Mouse (Mus musculus) liver, embryonic 11.5 days (tissue): ENCODE measurements around the gene S100a2. TPM values are rescaled to one million over a fixed set of nuclear protein-coding genes. Genes with fewer than 3 reads are reported as not detected.

ENCODE experiments used
- ATAC-seq: fragments of 200-750 bp; cut with Nextera tagmentation; replicated peaks from 2 replicates; pipeline ENCODE4 v1.8.0; 2017; ENCODE audit warnings: moderate number of reproducible peaks, mild to moderate bottlenecking, moderate TSS enrichment, moderate library complexity; ENCODE audit not compliant: low FRiP score
- DNase-seq: peaks from one replicate; pipeline ENCODE4 v3.0.0-alpha.2; 2017; ENCODE audit warnings: low spot score
- H3K27ac ChIP-seq: fragments of 300-500 bp; sonication (generic); 2 replicates; pipeline ENCODE4 v1.5.1; 2014; ENCODE audit warnings: mild to moderate bottlenecking, low read depth, low read length, control low read depth
- H3K27me3 ChIP-seq: fragments of 300-500 bp; sonication (generic); replicated peaks from 2 replicates; pipeline ENCODE4 v1.6.1; 2014; ENCODE audit warnings: low read length, mixed read lengths; ENCODE audit not compliant: control insufficient read depth, insufficient read depth
- H3K36me3 ChIP-seq: fragments of 300-500 bp; sonication (generic); 2 replicates; pipeline ENCODE4 v1.6.1; 2014; ENCODE audit warnings: mild to moderate bottlenecking, low read length, moderate library complexity, mixed read lengths; ENCODE audit not compliant: control insufficient read depth, insufficient read depth
- H3K4me1 ChIP-seq: fragments of 300-500 bp; sonication (generic); replicated peaks from 2 replicates; pipeline ENCODE4 v1.6.1; 2014; ENCODE audit warnings: low read length, mixed read lengths; ENCODE audit not compliant: control insufficient read depth, insufficient read depth
- H3K4me2 ChIP-seq: fragments of 300-500 bp; sonication (generic); 2 replicates; pipeline ENCODE4 v1.6.1; 2014; ENCODE audit warnings: mild to moderate bottlenecking, control low read depth, moderate library complexity
- H3K4me3 ChIP-seq: fragments of 300-500 bp; sonication (generic); 2 replicates; pipeline ENCODE4 v1.5.1; 2014; ENCODE audit warnings: low read depth, low read length, control low read depth
- H3K9ac ChIP-seq: fragments of 300-500 bp; sonication (generic); 2 replicates; pipeline ENCODE4 v1.6.1; 2014; ENCODE audit warnings: low read depth, low read length, control low read depth
- H3K9me3 ChIP-seq: fragments of 300-500 bp; sonication (generic); 2 replicates; pipeline ENCODE4 v1.6.1; 2016; ENCODE audit warnings: low read length, inconsistent platforms, mixed read lengths; ENCODE audit not compliant: control insufficient read depth
- WGBS: fragments of 180-500 bp; shearing (Covaris S2); extraction: QIAGEN DNeasy Blood & Tissue Kit; methylation state at CpG from one replicate; pipeline ENCODE4 v1.1.7; 2014; 5-methylcytosine and 5-hydroxymethylcytosine counted together
- polyA plus RNA-seq: library from polyadenylated mRNA; unstranded; fragments of >200 nt; fragmentation: Nextera tagmentation; extraction: Ambion mirVana; gene quantifications from 2 replicates; pipeline ENCODE4 v1.2.1, GENCODE M21; 2014

S100a2 gene
- polyA plus RNA-seq, 1 experiment from 2014 or later = not detected

- WGBS = 88% methylated on average over 1 of the region's 1 CpGs
- no peak for DNase-seq
These were observed 25.9 kb downstream of the S100a2 start for GRCm38 (mm10) chr3:90615911-90616310.

GRCm38 (mm10) chr3:90617586-90617985 lies 27.5 kb downstream of the S100a2 start:
- H3K9ac ChIP-seq = no peak overlapping the region
- no peak overlapping the region for H3K4me3 ChIP-seq
- ATAC-seq (no peak), DNase-seq (no peak)
- no peaks in the 10 kb centered on the region for H3K9me3 ChIP-seq
- WGBS = 12% methylated on average over 1 of the region's 1 CpGs
- 0 out of 2 replicates have a peak, but pooled peaks cover 3% of the 10 kb centered on the region for H3K4me1 ChIP-seq
- no peak overlapping the region for H3K27ac ChIP-seq
- H3K4me2 ChIP-seq = no peak overlapping the region
- H3K36me3 ChIP-seq = no peaks in the 10 kb centered on the region
- no peaks in the 10 kb centered on the region for H3K27me3 ChIP-seq

More at GRCm38 (mm10) chr3:90615911-90616310, 25.9 kb downstream of the S100a2 start:
- no peaks in the 10 kb centered on the region for H3K27me3 ChIP-seq
- no peaks in the 10 kb centered on the region for H3K9me3 ChIP-seq
- no peaks in the 10 kb centered on the region for H3K36me3 ChIP-seq
- H3K4me1 ChIP-seq = 0 out of 2 replicates have a peak, but pooled peaks cover 3% of the 10 kb centered on the region
- no peak overlapping the region for H3K4me2 ChIP-seq
- no peak overlapping the region for H3K4me3 ChIP-seq
- no peak overlapping the region for H3K9ac ChIP-seq
- no peak for ATAC-seq
- H3K27ac ChIP-seq = no peak overlapping the region

GRCm38 (mm10) chr3:90621552-90621951 lies 31.5 kb downstream of the S100a2 start:
- DNase-seq = no peak
- no peak for ATAC-seq
- H3K36me3 ChIP-seq = no peaks in the 10 kb centered on the region
- no peaks in the 10 kb centered on the region for H3K27me3 ChIP-seq
- H3K9me3 ChIP-seq = no peaks in the 10 kb centered on the region
- no peak overlapping the region for H3K27ac ChIP-seq
- no peaks in the 10 kb centered on the region for H3K4me1 ChIP-seq
- H3K4me2 ChIP-seq = no peak overlapping the region
- WGBS = 43% methylated on average over 7 of the region's 7 CpGs
- no peak overlapping the region for H3K9ac ChIP-seq
- no peak overlapping the region for H3K4me3 ChIP-seq

- Histone ChIP-seq H3K4me2 (no peak overlapping the region), H3K27ac (no peak overlapping the region), H3K9ac (no peak overlapping the region), H3K9me3 (no peaks in the 10 kb centered on the region), H3K27me3 (no peaks in the 10 kb centered on the region), H3K4me1 (no peaks in the 10 kb centered on the region), H3K36me3 (no peaks in the 10 kb centered on the region), H3K4me3 (no peak overlapping the region)
- no peak for ATAC-seq
- 48% methylated on average over 2 of the region's 2 CpGs for WGBS
- DNase-seq = no peak
These were observed 33.5 kb downstream of the S100a2 start for GRCm38 (mm10) chr3:90623435-90624071.

GRCm38 (mm10) chr3:90625496-90625895 lies 35.4 kb downstream of the S100a2 start:
- Histone ChIP-seq H3K4me2 (no peak overlapping the region), H3K36me3 (no peaks in the 10 kb centered on the region), H3K27ac (no peak overlapping the region), H3K9ac (no peak overlapping the region), H3K9me3 (no peaks in the 10 kb centered on the region), H3K4me1 (no peaks in the 10 kb centered on the region), H3K27me3 (no peaks in the 10 kb centered on the region), H3K4me3 (no peak overlapping the region)
- WGBS = 73% methylated on average over 5 of the region's 5 CpGs
- ATAC-seq (no peak), DNase-seq (no peak)

GRCm38 (mm10) chr3:90626266-90627021 lies 36.4 kb downstream of the S100a2 start:
- no peak overlapping the region for H3K4me3 ChIP-seq
- ATAC-seq (no peak), DNase-seq (no peak)
- H3K4me2 ChIP-seq = no peak overlapping the region
- H3K27ac ChIP-seq = no peak overlapping the region
- H3K27me3 ChIP-seq = no peaks in the 10 kb centered on the region
- H3K9ac ChIP-seq = no peak overlapping the region
- H3K36me3 ChIP-seq = no peaks in the 10 kb centered on the region
- no peaks in the 10 kb centered on the region for H3K4me1 ChIP-seq
- no peaks in the 10 kb centered on the region for H3K9me3 ChIP-seq
- 76% methylated on average over 9 of the region's 9 CpGs for WGBS

GRCm38 (mm10) chr3:90627366-90627765 lies 37.3 kb downstream of the S100a2 start:
- DNase-seq (no peak), ATAC-seq (no peak)
- Histone ChIP-seq H3K27ac (no peak overlapping the region), H3K4me1 (no peaks in the 10 kb centered on the region), H3K27me3 (no peaks in the 10 kb centered on the region), H3K9ac (no peak overlapping the region), H3K36me3 (no peaks in the 10 kb centered on the region), H3K9me3 (no peaks in the 10 kb centered on the region), H3K4me3 (no peak overlapping the region), H3K4me2 (no peak overlapping the region)
- WGBS = 81% methylated on average over 5 of the region's 5 CpGs

- no peaks in the 10 kb centered on the region for H3K4me1 ChIP-seq
- H3K36me3 ChIP-seq = no peaks in the 10 kb centered on the region
- no peak for DNase-seq
- H3K9me3 ChIP-seq = no peaks in the 10 kb centered on the region
- WGBS = 65% methylated on average over 4 of the region's 4 CpGs
- no peak for ATAC-seq
- H3K27ac ChIP-seq = no peak overlapping the region
- H3K9ac ChIP-seq = no peak overlapping the region
- no peaks in the 10 kb centered on the region for H3K27me3 ChIP-seq
- no peak overlapping the region for H3K4me2 ChIP-seq
- no peak overlapping the region for H3K4me3 ChIP-seq
These were observed 37.8 kb downstream of the S100a2 start for GRCm38 (mm10) chr3:90627807-90628206.

- H3K9ac ChIP-seq = no peak overlapping the region
- H3K4me1 ChIP-seq = no peaks in the 10 kb centered on the region
- ATAC-seq (no peak), DNase-seq (no peak)
- H3K36me3 ChIP-seq = no peaks in the 10 kb centered on the region
- H3K9me3 ChIP-seq = no peaks in the 10 kb centered on the region
- no peak overlapping the region for H3K4me3 ChIP-seq
- H3K27me3 ChIP-seq = no peaks in the 10 kb centered on the region
- H3K4me2 ChIP-seq = no peak overlapping the region
- no peak overlapping the region for H3K27ac ChIP-seq
- WGBS = 74% methylated on average over 2 of the region's 2 CpGs
These were observed 39.3 kb downstream of the S100a2 start for GRCm38 (mm10) chr3:90629298-90629697.
